In genomic region chr5:139374841-139375240, GRCm38 (mm10) we compare ENCODE assay signal across 1 mouse cellular context.
TF ChIP-seq lines count a peak whose summit lies in the region.

No protein-coding gene starts in this region.

TF ChIP-seq in ES-E14, 5 proteins besides CTCF, POLR2A, EP300 and RAD21:
- TF ChIP-seq MAFK (IDR thresholded peaks at IDR 0.05; ENCODE audit: insufficient read depth, low read depth, low read length) (peak; percentile 59; the same call in 1 of the 2 replicates), HCFC1 (IDR thresholded peaks at IDR 0.05; ENCODE audit: borderline replicate concordance, insufficient read depth, low read length) (no peak)
